Mouse (Mus musculus) left cerebral cortex, postnatal 14 days (tissue): Measurements from ENCODE around the gene Dnhd1. TPM values are rescaled to one million over a fixed set of nuclear protein-coding genes. Genes with fewer than 3 reads are reported as not detected.

Source experiments
- DNase-seq, 2 experiments: peaks; one replicate each; pipeline ENCODE4 v3.0.0; 2021 to 2022; ENCODE audit warnings: low spot score in 2 of 2, mixed read lengths in 1 of 2
- intact Hi-C: fragments of 180-260 bp; cut with DNase I; formaldehyde crosslinking; loops from one replicate; pipeline ENCODE4 v1.15.1; 2025
- long read RNA-seq, 2 experiments: library from polyadenylated mRNA; stranded (forward); transcript quantifications; one replicate each; pipeline ENCODE4 v2.0.0; 2021
- total RNA-seq, 2 experiments: library from RNA; stranded (reverse); gene quantifications; 2 replicates each; pipeline ENCODE4 v1.2.3; 2021

Dnhd1 gene
- 1 to 10 TPM; 4.9 to 5.0 TPM for total RNA-seq
- long read RNA-seq, experiment 1, partial matches to known transcripts, result 0 of 1 reads
- long read RNA-seq, experiment 1, other reads (novel, unspliced or antisense), result 1 of 1 reads
- long read RNA-seq, experiment 2, partial matches to known transcripts, result 0 of 1 reads
- long read RNA-seq, experiment 2, other reads (novel, unspliced or antisense), result 1 of 1 reads

DNA sequence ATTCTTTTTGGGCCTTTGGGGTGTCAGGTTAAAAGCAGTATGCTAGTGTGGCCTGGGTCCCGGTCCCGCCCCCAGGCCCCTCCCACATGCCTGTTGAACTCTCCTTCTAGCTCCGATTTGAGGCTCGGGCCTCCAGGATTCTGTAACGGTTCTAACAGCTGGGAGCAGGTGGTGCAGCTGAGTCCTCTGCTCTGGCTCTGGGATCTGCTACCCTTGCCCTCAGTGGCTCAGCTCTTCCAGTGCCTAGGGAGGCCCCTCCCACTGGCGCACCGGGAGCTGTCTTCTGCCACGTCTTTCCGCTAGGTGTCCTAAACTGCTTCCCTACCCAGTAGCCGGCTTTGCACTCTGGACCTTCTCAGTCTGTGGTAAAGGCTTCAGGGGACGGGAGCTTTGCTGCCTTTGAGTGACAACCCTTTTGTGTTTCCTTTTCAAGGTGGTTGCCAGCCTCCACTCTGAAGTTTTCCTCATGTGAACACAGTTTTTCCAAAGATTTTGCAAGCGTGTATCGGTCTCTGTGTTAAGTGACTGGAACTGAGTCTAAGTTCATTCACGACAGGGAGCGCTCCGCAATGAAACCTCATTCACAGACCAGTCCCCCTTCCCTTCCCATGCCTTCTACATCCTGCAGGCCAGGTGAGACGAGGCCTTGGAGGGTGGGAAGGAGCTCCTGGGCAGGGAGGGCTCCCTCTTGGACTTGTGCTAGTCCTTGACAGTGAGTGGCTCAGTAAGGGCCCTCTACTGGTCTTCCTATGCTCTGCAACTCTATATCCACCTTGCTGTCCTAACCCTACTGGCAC, at the start of gene Dnhd1:
Gene Dnhd1, plus strand, starts transcription at position 189 of the 797 bp plus-strand sequence.
- intact Hi-C loops, result loop anchor here (5.0 kb wide), 1 partner anchor 161 kb away; the partner anchor contains the start of gene Mrpl17
- peak in 1 of 2 experiments; percentile 56 for DNase-seq

- intact Hi-C loops, result loop anchor here (5.0 kb wide), 1 partner anchor 51 kb away; the partner anchor contains the start of gene Smpd1
These were observed 47.6 kb upstream of the Dnhd1 start for GRCm38 (mm10) chr7:105602860-105603623.

DNA sequence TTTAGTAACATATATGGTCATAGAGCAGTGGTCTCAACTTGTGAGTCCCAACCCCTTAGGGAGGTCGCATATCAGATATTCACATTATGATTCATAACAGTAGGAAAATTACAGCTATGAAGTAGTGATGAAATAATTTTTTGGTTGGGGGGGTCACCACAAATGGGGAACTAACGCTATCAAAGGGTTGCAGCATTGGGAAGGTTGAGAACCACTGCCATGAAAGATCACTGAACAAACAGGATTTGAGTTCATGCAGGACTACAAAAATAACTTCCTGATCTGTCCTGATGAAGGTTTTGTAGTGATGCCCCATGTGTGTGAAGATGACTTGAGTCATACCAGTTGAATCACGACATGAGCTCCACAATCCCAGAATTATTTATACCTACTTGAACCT, 42.2 kb upstream of the Dnhd1 start:
- no peak for DNase-seq
- intact Hi-C loops, result no loop called here

More at GRCm38 (mm10) chr7:105602860-105603623, 47.6 kb upstream of the Dnhd1 start:
- peak; percentile 48 to 72 for DNase-seq

DNA sequence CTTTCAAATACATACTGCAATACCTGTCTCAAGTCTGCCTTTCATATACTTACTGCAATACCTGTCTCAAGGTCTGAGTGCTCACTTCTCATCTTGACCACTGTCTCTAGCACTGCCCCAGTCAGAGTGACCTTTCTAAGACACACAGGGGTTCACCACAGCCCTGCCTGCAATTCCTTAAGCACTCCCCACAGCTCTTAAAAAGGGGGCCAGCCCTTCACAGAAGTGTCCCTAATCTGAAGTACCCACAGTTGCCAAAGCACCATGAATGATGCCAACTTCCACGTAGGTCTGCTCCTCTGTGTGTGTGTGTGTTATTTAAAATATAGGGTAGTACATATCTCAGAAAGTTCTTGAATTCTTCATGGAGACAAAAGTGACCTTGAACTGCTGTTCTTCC, 38.9 kb upstream of the Dnhd1 start:
- intact Hi-C loops, result no loop called here
- no peak for DNase-seq

- intact Hi-C loops, result loop anchor here (1.0 kb wide), 1 partner anchor 17 kb away; no protein-coding TSS in a partner anchor
- no peak for DNase-seq
These were observed 36.2 kb upstream of the Dnhd1 start for GRCm38 (mm10) chr7:105614400-105614799.

DNA sequence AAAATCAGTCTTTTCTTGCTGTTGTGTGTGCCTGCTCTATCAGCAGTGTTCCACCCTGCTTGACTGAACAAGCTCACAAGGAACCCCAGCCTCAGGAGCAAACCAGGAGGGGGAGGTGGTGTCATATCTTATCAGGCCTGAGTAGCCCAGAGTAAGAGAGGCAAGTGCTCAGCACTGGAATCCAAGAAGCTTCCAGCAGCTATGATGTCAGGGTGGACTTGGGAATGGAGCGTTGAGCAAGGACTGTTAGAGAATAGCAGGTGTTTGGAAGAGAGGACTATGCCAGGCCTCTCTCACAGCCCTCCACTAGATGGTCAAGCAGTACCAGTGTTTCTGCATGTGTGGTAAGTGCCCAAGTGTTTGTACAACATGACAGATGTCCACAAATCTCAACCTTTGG, 34.9 kb upstream of the Dnhd1 start:
- DNase-seq, result no peak
- intact Hi-C loops, result no loop called here

GRCm38 (mm10) chr7:105616561-105616960, 34.1 kb upstream of the Dnhd1 start:
- no peak for DNase-seq
- intact Hi-C loops, result no loop called here

DNA sequence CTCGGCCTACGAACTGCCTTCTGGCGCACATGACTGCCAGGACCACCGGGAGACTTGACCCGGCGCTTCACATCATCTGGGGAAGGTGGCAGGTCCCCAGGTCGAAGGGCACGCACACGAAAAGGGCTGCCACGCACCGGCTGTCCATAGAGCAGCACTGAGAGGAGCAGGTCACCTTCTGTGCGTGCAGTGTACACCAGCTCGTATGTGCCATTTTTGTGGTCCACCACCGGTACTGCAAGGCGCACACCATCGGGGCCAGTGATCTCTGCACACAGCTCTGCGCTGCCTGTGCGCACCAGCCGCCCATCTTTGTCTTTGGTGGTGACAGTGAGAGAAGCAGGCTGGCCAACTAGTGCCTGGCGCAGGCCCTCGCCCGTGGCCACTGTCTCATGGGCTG, 32.8 kb upstream of the Dnhd1 start:
- intact Hi-C loops, result no loop called here
- DNase-seq, result no peak

DNA sequence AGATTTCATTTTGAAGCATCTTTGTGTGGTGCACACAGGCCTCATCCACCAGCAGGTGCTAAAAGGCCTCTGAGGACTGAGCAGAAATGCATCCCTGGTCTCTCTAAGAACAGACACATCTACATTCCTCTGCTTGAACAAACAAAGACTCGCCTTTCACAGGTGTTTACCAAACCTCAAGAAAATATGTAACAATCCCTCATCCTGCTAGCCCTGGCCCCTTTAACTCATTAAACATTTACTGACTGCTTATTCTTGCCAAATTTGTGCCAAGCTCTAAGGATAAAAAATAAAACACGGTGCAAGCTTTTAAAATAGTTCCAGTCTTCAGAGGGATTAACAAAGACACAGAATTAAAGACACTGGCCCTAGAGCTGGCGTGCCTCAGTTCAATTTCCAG, 30.9 kb upstream of the Dnhd1 start:
- intact Hi-C loops, result no loop called here
- DNase-seq, result no peak

DNA sequence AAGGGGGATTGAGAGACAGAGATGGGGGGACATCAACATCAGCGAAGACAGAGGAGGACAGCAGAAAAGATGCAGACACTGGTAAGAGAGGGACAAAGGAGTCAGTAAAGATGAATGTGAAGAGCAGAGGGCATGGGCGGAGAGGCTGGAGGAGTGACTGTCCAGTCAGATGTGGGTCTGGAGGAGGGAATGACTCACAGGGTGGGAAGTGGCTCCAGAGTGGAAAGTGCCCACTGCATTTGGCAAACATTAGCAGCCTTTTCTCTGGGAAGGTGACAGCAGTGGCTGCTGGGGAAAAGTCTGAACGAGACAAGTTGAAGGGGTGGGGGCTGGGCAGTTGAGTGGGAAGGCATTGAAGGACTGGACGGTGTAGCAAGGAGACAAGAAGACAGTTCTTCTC, 29.6 kb upstream of the Dnhd1 start:
- DNase-seq, result no peak
- intact Hi-C loops, result no loop called here

DNA sequence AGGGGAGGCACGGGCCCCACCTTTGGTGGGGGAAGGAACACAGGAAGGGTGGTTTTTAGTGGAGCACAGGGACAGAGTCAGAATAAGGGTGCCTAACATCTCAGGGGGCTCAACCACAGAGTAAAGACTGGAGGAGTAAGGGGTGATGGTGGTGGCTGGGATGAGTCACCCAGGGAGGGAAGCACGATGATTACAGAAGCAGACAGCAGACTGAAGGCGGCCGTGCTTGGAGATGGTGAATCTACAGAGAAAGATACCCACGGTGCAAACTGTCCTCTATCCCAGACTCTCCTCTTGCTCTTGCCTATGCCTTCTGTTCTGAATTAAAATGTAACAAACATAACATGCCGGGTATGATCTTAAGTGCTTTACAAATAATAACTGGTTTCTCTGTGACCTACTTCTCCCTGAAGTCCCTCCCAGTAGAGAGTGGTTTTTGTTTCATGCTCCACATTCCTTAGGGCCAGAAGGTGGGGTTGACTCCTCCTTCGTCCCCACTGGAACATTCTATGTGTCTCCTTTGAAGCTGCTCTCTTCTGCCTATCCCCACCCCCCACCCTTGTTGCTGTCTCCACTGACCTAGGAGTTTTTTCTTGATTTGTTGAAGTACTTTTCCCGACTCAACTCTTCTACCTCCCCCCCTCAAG, 28.9 kb upstream of the Dnhd1 start:
- DNase-seq, result no peak
- intact Hi-C loops, result no loop called here

DNA sequence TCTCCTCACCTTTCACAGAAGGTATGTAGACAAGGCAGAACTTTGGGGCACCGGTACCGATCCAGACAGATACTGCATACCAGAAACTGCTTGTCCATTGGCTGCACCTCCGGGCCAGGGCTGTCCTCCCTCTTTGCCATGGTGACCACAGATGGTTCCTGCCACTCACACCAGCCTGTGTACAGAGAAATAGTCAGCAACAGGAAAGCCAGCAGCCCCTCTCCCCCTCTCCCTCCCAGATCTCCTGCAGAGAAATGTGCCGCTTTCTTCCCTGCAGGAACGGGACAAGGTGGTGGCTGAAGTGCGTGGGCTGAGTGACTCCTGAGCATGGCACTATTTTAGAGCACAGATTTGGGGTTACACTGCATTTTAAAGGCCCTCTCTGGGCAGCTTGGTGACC, 25.2 kb upstream of the Dnhd1 start:
- intact Hi-C loops, result no loop called here
- no peak for DNase-seq

GRCm38 (mm10) chr7:105628633-105629032, 22.0 kb upstream of the Dnhd1 start:
- intact Hi-C loops, result no loop called here
- peak; percentile 53 to 69 for DNase-seq

GRCm38 (mm10) chr7:105632551-105632972, 18.1 kb upstream of the Dnhd1 start:
- DNase-seq, result peak in 1 of 2 experiments; percentile 18
- intact Hi-C loops, result loop anchor here (5.0 kb wide), 2 partner anchors 65 to 80 kb away; partner anchors contain the start of gene Smpd1

DNA sequence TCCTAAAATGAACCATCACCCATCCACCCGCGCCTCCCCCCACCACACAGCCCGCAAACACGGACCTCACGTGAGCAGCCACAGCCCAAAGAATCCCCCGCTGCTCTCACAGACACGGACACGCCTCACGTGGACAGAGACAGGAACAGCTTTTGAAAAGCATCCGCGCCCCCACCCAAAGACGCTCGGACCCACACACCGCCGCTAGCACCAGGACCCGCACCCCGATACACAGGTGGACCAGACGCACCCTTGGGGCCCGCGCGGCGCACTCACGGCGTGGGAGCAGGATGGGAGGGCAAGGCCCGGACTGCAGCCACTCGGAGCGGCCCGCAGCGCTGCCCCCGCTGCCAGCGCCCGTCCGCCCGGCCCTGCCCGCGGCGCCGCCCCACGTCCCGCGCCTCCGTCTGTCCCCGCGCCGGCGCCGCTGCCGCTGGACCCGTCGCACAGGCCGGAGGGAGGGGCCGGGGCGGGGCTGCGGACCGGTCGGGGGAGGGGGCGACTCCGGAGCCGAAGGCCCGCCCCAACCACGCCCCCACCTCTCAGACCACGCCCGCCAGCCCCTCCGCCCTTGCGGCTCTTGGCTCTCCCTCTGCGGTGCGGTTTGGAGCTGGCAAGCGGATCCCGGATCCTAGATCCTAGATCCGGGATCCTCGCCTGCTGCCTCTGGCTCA, 17.4 kb upstream of the Dnhd1 start, which contains the start of gene Trim3:
Gene Trim3, minus strand, starts transcription at position 445 of the 674 bp plus-strand sequence.
- DNase-seq, result peak; percentile 88 to 91
- intact Hi-C loops, result loop anchor here (5.0 kb wide), 2 partner anchors 66 to 81 kb away; partner anchors contain the start of gene Smpd1

DNA sequence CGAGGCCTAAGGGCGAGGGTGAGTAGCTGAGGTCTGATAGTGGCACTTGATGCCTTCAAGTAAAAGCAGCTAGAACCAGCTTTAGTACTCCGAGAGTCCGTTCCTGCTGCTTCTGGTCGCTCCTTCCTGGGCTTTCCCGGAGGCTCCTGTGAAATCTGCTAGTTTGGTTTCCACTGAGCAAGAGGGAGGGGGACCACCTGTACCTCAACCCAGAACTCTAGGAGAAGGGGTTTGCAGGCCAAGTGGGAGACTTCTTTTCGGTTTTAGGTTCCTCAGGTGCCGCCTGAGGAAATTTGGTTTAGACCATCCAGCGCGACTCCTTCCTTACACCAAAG, 16.9 kb upstream of the Dnhd1 start:
- intact Hi-C loops, result loop anchor here (5.0 kb wide), 2 partner anchors 66 to 81 kb away; partner anchors contain the start of gene Smpd1
- no peak for DNase-seq

DNA sequence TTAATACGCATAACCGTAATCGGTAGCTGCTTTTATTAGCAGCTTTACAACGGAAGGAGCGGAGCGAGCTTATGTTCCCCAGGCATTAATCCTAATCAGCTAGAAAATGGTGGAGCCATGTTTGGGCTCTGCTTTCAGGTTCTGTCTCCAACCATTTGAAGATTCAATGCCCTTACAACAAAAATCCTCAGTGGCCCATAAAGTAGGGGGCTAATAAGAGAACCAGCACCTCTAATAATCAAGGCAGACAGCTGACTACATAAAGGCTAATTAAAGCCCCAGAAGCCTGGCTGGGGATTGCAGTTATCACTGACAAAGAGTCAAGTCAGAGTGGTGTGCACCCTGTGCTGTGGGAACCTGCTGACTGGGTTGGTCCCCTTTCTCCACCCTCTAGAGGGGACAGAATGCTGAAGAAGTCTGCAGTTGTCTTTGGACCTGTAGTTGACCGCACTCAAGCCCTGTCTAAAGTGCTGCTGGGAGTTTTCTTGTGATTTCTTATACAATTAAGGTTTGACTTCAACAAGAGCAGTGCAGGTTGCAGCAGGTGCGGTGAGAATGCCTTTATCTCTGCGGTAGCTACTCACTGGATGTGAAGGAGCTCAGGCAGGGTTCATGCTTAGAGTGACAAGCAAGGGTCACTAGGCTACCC, 16.2 kb upstream of the Dnhd1 start:
- no peak for DNase-seq
- intact Hi-C loops, result loop anchor here (5.0 kb wide), 2 partner anchors 67 to 82 kb away; partner anchors contain the start of gene Smpd1

DNA sequence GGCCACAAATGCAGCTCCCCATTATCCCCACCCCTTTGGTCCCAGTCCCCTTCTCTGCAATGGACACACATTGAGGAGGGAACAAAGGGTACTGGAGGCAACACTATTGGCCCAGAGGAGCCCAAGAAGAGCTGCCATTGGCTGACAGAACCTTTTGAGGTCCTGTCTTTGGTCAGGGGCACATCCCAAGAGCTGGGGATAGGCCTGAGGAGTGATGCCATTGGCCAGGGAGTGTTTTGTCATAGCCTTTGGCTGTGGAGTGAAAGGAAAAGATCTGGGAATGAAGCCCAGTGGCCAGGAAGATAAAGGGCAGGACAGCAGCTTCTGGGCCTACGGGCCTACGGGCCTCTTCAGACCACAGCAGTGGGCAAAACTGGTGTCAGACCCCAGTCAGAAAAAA, 14.9 kb upstream of the Dnhd1 start:
- intact Hi-C loops, result loop anchor here (5.0 kb wide), 1 partner anchor 117 kb away; the partner anchor contains the start of gene Tpp1
- no peak for DNase-seq
